In the genomic region with DNA sequence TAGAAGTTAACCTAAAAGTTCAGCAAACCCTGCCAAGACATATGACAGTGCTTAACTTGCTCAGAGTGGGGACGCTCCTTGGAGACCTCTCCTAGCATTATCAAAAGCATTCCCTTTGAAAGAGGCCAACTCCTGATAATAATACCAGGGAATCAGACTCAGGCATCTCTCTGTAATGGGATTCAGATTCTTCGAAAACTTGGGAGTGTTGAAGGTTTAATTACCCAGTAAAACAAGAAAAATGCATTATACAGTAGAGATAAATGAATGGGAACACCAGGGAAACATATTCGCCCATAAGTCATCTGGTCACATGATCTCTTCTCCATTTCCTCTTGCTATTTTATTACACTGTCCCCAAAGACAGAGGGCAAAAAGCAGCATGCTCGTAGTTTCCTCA, we compare ENCODE assay signal across 8 mouse cellular contexts.
"Had no signal": no experiment of that assay in that cellular context is flagged by ENCODE, and none has a peak within 500 bp of the region (broad histone marks: within the 10 kb centered on the region; RNA-seq: fewer than 3 reads in every experiment).

No protein-coding gene starts in this region.

- H3K36me3 ChIP-seq: midbrain, embryonic 13.5 days; neural tube, embryonic 15.5 days had no signal

- DNase-seq: lung, adult 18-20 months; right cerebral cortex, adult 18-20 months; right cerebral cortex, postnatal 25 days had no signal

- H3K27me3 ChIP-seq: midbrain, embryonic 13.5 days; neural tube, embryonic 15.5 days had no signal

- ATAC-seq: hindbrain, postnatal 0 days; midbrain, embryonic 13.5 days had no signal

- H3K27ac ChIP-seq: hindbrain, postnatal 0 days; layer of hippocampus, adult 2 months; liver, embryonic 14.5 days; midbrain, embryonic 13.5 days; neural tube, embryonic 15.5 days had no signal

- H3K4me2 ChIP-seq: midbrain, embryonic 13.5 days; neural tube, embryonic 15.5 days had no signal

- H3K9ac ChIP-seq: liver, embryonic 14.5 days; midbrain, embryonic 13.5 days; neural tube, embryonic 15.5 days had no signal

- H3K4me1 ChIP-seq: midbrain, embryonic 13.5 days; neural tube, embryonic 15.5 days had no signal

- H3K4me3 ChIP-seq: layer of hippocampus, adult 2 months; midbrain, embryonic 13.5 days; neural tube, embryonic 15.5 days had no signal

- H3K9me3 ChIP-seq: midbrain, embryonic 13.5 days; neural tube, embryonic 15.5 days had no signal
